Mouse (Mus musculus): ENCODE results near the gene Naip2.

Naip2 gene

GRCm38 (mm10) chr13:100107652-100108472 is 94.0 kb downstream of the Naip2 start, which contains the start of gene Serf1:
Gene Serf1 (plus strand): TSS chr13:100108012.
- no peaks in the 10 kb centered on the region for H3K9me3 ChIP-seq (ENCODE audit: low read length)
- H3K4me3 ChIP-seq (replicated peaks; ENCODE audit: low read length): peak within 1 kb of the TSS; percentile 80
- TF ChIP-seq CTCF (conservative IDR thresholded peaks at IDR 0.05; ENCODE audit: low read length) (no peak), POU5F1 (IDR thresholded peaks at IDR 0.05; ENCODE audit: borderline replicate concordance, low read length) (no peak), NANOG (IDR thresholded peaks at IDR 0.05; ENCODE audit: borderline replicate concordance, low read length) (no peak)
- H3K27me3 ChIP-seq (ENCODE audit: insufficient read depth, low read length): peaks cover 35% of the 10 kb centered on the region
- H3K36me3 ChIP-seq (ENCODE audit: insufficient read depth, low read length): no peaks in the 10 kb centered on the region
- H3K4me1 ChIP-seq (replicated peaks; ENCODE audit: low read depth, low read length): peaks cover 12% of the 10 kb centered on the region

- Histone ChIP-seq H3K4me1 (replicated peaks; ENCODE audit: low read depth, low read length) (peaks cover 25% of the 10 kb centered on the region), H3K9me3 (ENCODE audit: low read length) (no peaks in the 10 kb centered on the region), H3K36me3 (ENCODE audit: insufficient read depth, low read length) (peaks cover 12% of the 10 kb centered on the region), H3K27me3 (ENCODE audit: insufficient read depth, low read length) (peaks cover 20% of the 10 kb centered on the region), H3K4me3 (replicated peaks; ENCODE audit: low read length) (peak within 1 kb of the TSS; percentile 99)
- TF ChIP-seq NANOG (IDR thresholded peaks at IDR 0.05; ENCODE audit: borderline replicate concordance, low read length) (no peak), POU5F1 (IDR thresholded peaks at IDR 0.05; ENCODE audit: borderline replicate concordance, low read length) (no peak), CTCF (conservative IDR thresholded peaks at IDR 0.05; ENCODE audit: low read length) (no peak)
Observed at GRCm38 (mm10) chr13:100103748-100104254, 98.1 kb downstream of the Naip2 start, which contains the start of gene Bdp1. Gene Bdp1 (minus strand): TSS chr13:100104070.

- Histone ChIP-seq H3K27me3 (ENCODE audit: insufficient read depth, low read length) (peaks cover 14% of the 10 kb centered on the region), H3K4me3 (replicated peaks; ENCODE audit: low read length) (peak overlapping the region; percentile 99), H3K36me3 (ENCODE audit: insufficient read depth, low read length) (peaks cover 19% of the 10 kb centered on the region), H3K4me1 (replicated peaks; ENCODE audit: low read depth, low read length) (peaks cover 25% of the 10 kb centered on the region), H3K9me3 (ENCODE audit: low read length) (no peaks in the 10 kb centered on the region)
- TF ChIP-seq CTCF (conservative IDR thresholded peaks at IDR 0.05; ENCODE audit: low read length) (no peak), POU5F1 (IDR thresholded peaks at IDR 0.05; ENCODE audit: borderline replicate concordance, low read length) (no peak), NANOG (IDR thresholded peaks at IDR 0.05; ENCODE audit: borderline replicate concordance, low read length) (no peak)
Observed at GRCm38 (mm10) chr13:100103052-100103658, 98.7 kb downstream of the Naip2 start.

GRCm38 (mm10) chr13:100098808-100099207 is 103.1 kb downstream of the Naip2 start:
- Histone ChIP-seq H3K4me1 (replicated peaks; ENCODE audit: low read depth, low read length) (peaks cover 15% of the 10 kb centered on the region), H3K27me3 (ENCODE audit: insufficient read depth, low read length) (no peaks in the 10 kb centered on the region)
- TF ChIP-seq NANOG (IDR thresholded peaks at IDR 0.05; ENCODE audit: borderline replicate concordance, low read length) (no peak), POU5F1 (IDR thresholded peaks at IDR 0.05; ENCODE audit: borderline replicate concordance, low read length) (no peak), CTCF (conservative IDR thresholded peaks at IDR 0.05; ENCODE audit: low read length) (no peak)

More at GRCm38 (mm10) chr13:100098808-100099207, 103.1 kb downstream of the Naip2 start:
- no peak overlapping the region for H3K4me3 ChIP-seq (replicated peaks; ENCODE audit: low read length)
- no peaks in the 10 kb centered on the region for H3K9me3 ChIP-seq (ENCODE audit: low read length)
- H3K36me3 ChIP-seq (ENCODE audit: insufficient read depth, low read length): peaks cover 60% of the 10 kb centered on the region

All from E14TG2a.4 (cell line).